In genomic region chr19:21587593-21587992, GRCm38 (mm10) we compare ENCODE assay signal across 28 mouse cellular contexts.
"Had no signal": no experiment of that assay in that cellular context is flagged by ENCODE, and none has a peak within 500 bp of the region (broad histone marks: within the 10 kb centered on the region; RNA-seq: fewer than 3 reads in every experiment).

No protein-coding gene starts in this region.

- H3K4me1 ChIP-seq: embryonic facial prominence, embryonic 10.5 days; embryonic facial prominence, embryonic 12.5 days; forebrain, embryonic 10.5 days; forebrain, embryonic 12.5 days; forebrain, embryonic 13.5 days; forebrain, embryonic 15.5 days had no signal

- H3K27me3 ChIP-seq: embryonic facial prominence, embryonic 12.5 days; embryonic facial prominence, embryonic 13.5 days; embryonic facial prominence, embryonic 15.5 days; forebrain, embryonic 12.5 days; forebrain, embryonic 13.5 days; forebrain, embryonic 15.5 days had no signal

- H3K36me3 ChIP-seq: embryonic facial prominence, embryonic 12.5 days; embryonic facial prominence, embryonic 15.5 days; forebrain, embryonic 12.5 days; forebrain, embryonic 15.5 days had no signal

- ATAC-seq: forebrain, embryonic 13.5 days; forebrain, embryonic 14.5 days; forebrain, embryonic 15.5 days; forebrain, embryonic 16.5 days; forebrain, postnatal 0 days had no signal

- H3K9ac ChIP-seq: embryonic facial prominence, embryonic 12.5 days; embryonic facial prominence, embryonic 13.5 days; embryonic facial prominence, embryonic 15.5 days; forebrain, embryonic 12.5 days; forebrain, embryonic 13.5 days; forebrain, embryonic 15.5 days; forebrain, postnatal 0 days had no signal

- H3K27ac ChIP-seq: embryonic facial prominence, embryonic 10.5 days; embryonic facial prominence, embryonic 12.5 days; embryonic facial prominence, embryonic 13.5 days; embryonic facial prominence, embryonic 15.5 days; forebrain, embryonic 10.5 days; forebrain, embryonic 12.5 days; forebrain, embryonic 13.5 days; forebrain, embryonic 15.5 days; gastrocnemius, adult 2 months had no signal

- H3K4me3 ChIP-seq: embryonic facial prominence, embryonic 10.5 days; embryonic facial prominence, embryonic 12.5 days; embryonic facial prominence, embryonic 13.5 days; embryonic facial prominence, embryonic 15.5 days; erythroblast, embryonic 14.5 days; forebrain, embryonic 10.5 days; forebrain, embryonic 12.5 days; forebrain, embryonic 13.5 days; forebrain, embryonic 15.5 days; gastrocnemius, adult 2 months had no signal

- H3K4me2 ChIP-seq: embryonic facial prominence, embryonic 12.5 days; embryonic facial prominence, embryonic 13.5 days; embryonic facial prominence, embryonic 15.5 days; forebrain, embryonic 12.5 days; forebrain, embryonic 13.5 days; forebrain, embryonic 15.5 days had no signal

- DNase-seq: cerebellum, adult 18-20 months; cerebellum, adult 2 months; cerebellum, adult 8-10 months; cerebellum, adult 9-10 months; cerebellum, adult 9-11 months; cerebellum, postnatal 10 days; cerebellum, postnatal 14 days; cerebellum, postnatal 25 days; cerebellum, postnatal 36 days; embryo, embryonic 11 days; forebrain, postnatal 0 days; gastrocnemius, adult 2 months; gastrocnemius, postnatal 10 days; gastrocnemius, postnatal 14 days; gastrocnemius, postnatal 25 days; gastrocnemius, postnatal 36 days; heart, adult 18-20 months had no signal

- H3K9me3 ChIP-seq: embryonic facial prominence, embryonic 10.5 days; embryonic facial prominence, embryonic 12.5 days; embryonic facial prominence, embryonic 13.5 days; embryonic facial prominence, embryonic 15.5 days; forebrain, embryonic 10.5 days; forebrain, embryonic 12.5 days; forebrain, embryonic 13.5 days; forebrain, embryonic 15.5 days had no signal
